Mouse (Mus musculus) midbrain, postnatal 0 days (tissue): Measurements from ENCODE around the gene Pet117. TPM values are rescaled to one million over a fixed set of nuclear protein-coding genes. Genes with fewer than 3 reads are reported as not detected.

Experiments
- ATAC-seq: fragments of 200-750 bp; cut with Nextera tagmentation; 2 replicates; pipeline ENCODE4 v1.8.0; 2017; ENCODE audit warnings: moderate number of reproducible peaks, mild to moderate bottlenecking, moderate TSS enrichment, moderate library complexity; ENCODE audit not compliant: low FRiP score
- DNase-seq: peaks from one replicate; pipeline ENCODE4 v3.0.0-alpha.2; 2015; ENCODE audit warnings: low spot score
- H3K27ac ChIP-seq: fragments of 300-500 bp; sonication (generic); 2 replicates; pipeline ENCODE4 v1.5.1; 2014; ENCODE audit warnings: low read depth, mild to moderate bottlenecking, low read length, mixed read lengths
- H3K27me3 ChIP-seq: fragments of 300-500 bp; sonication (generic); 2 replicates; pipeline ENCODE4 v1.6.1; 2014; ENCODE audit warnings: low read length, control low read depth, mixed read lengths; ENCODE audit not compliant: insufficient read depth
- H3K36me3 ChIP-seq: fragments of 300-500 bp; sonication (generic); 2 replicates; pipeline ENCODE4 v1.6.1; 2014; ENCODE audit warnings: low read length, control low read depth, mixed read lengths; ENCODE audit not compliant: insufficient read depth
- H3K4me1 ChIP-seq: fragments of 300-500 bp; sonication (generic); 2 replicates; pipeline ENCODE4 v1.6.1; 2014; ENCODE audit warnings: mild to moderate bottlenecking, control low read depth, antibody characterized with exemption, low read length, mixed read lengths; ENCODE audit not compliant: insufficient read depth
- H3K4me2 ChIP-seq: fragments of 300-500 bp; sonication (generic); 2 replicates; pipeline ENCODE4 v1.6.1; 2014; ENCODE audit warnings: low read depth, mild to moderate bottlenecking, low read length, mixed read lengths; ENCODE audit not compliant: poor library complexity, severe bottlenecking
- H3K4me3 ChIP-seq: fragments of 300-500 bp; sonication (generic); 2 replicates; pipeline ENCODE4 v1.5.1; 2014; ENCODE audit warnings: low read depth, mild to moderate bottlenecking, low read length, moderate library complexity
- H3K9ac ChIP-seq: fragments of 300-500 bp; sonication (generic); replicated peaks from 2 replicates; pipeline ENCODE4 v1.6.1; 2014; ENCODE audit warnings: mild to moderate bottlenecking, low read length, moderate library complexity, mixed read lengths; ENCODE audit not compliant: poor library complexity, severe bottlenecking
- H3K9me3 ChIP-seq: fragments of 300-500 bp; sonication (generic); 2 replicates; pipeline ENCODE4 v1.6.1; 2016; ENCODE audit warnings: low read length, control low read depth
- CTCF ChIP-seq: IDR thresholded peaks from 2 replicates; pipeline ENCODE4 v1.5.1; 2016; ENCODE audit warnings: antibody characterized with exemption, mild to moderate bottlenecking
- WGBS: fragments of 180-500 bp; shearing (Covaris S2); extraction: QIAGEN DNeasy Blood & Tissue Kit; methylation state at CpG from one replicate; pipeline ENCODE4 v1.1.7; 2014; 5-methylcytosine and 5-hydroxymethylcytosine counted together
- polyA plus RNA-seq: library from polyadenylated mRNA; unstranded; fragments of >200 nt; fragmentation: Nextera tagmentation; extraction: Ambion mirVana; gene quantifications from 2 replicates; pipeline ENCODE4 v1.2.1, GENCODE M21; 2015
- total RNA-seq: library from RNA; depleted of rRNA; stranded (reverse); fragments of >200 nt; gene quantifications from 2 replicates; pipeline ENCODE4 v1.2.3, GENCODE M21; 2014; rRNA removed

Gene Pet117
- total and polyA plus RNA-seq, 2 experiments from 2014 or later, result 3.8 TPM; not detected in 1

GRCm38 (mm10) chr2:144418062-144418461 lies 49.3 kb downstream of the Pet117 start:
- H3K36me3 ChIP-seq, result no peaks in the 10 kb centered on the region
- 0 out of 2 replicates have a peak, but pooled peaks cover 2% of the 10 kb centered on the region for H3K4me1 ChIP-seq
- no peak for DNase-seq
- no peak overlapping the region for H3K9ac ChIP-seq
- 23% methylated on average over 2 of the region's 2 CpGs for WGBS
- no peak overlapping the region for H3K4me3 ChIP-seq
- no peak for ATAC-seq
- H3K27ac ChIP-seq, result no peak overlapping the region
- H3K4me2 ChIP-seq, result no peak overlapping the region
- TF ChIP-seq CTCF, result no peak
- no peaks in the 10 kb centered on the region for H3K27me3 ChIP-seq
- no peaks in the 10 kb centered on the region for H3K9me3 ChIP-seq

DNA sequence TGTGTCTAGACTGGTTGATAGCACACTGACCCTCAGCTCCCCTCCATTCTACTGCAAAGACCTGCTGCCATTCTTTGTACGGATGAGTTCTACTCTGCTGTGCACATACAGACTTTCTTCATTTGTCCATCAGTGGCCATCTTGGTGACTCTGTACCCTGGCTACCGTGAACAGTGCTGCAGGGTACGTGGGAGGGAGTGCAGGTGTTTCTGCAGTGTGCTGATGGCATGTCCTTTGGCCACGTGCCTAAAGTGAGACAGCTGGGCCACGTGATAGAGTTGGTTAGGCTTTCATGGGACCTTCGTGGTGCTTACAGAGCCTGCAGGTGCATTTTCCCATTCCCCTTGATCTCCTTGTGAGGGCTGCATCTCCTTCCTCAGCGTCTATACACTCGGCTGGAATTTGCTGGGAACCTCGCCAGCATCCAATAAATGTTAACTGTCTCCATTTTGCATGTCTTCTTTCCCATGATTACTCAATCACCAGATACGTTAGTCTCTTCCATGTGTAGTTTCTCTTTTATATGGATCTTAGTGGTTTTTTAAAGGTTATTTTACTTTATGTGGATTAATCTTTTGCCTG lies 53.4 kb downstream of the Pet117 start:
- no peak overlapping the region for H3K4me3 ChIP-seq
- no peak overlapping the region for H3K9ac ChIP-seq
- H3K4me1 ChIP-seq, result 0 out of 2 replicates have a peak, but pooled peaks cover 2% of the 10 kb centered on the region
- ATAC-seq (no peak), DNase-seq (no peak)
- no peaks in the 10 kb centered on the region for H3K27me3 ChIP-seq
- H3K27ac ChIP-seq, result no peak overlapping the region
- H3K4me2 ChIP-seq, result no peak overlapping the region
- 75% methylated on average over 10 of the region's 10 CpGs for WGBS
- TF ChIP-seq CTCF, result no peak
- H3K9me3 ChIP-seq, result no peaks in the 10 kb centered on the region
- no peaks in the 10 kb centered on the region for H3K36me3 ChIP-seq

Other genes starting within 250 kb of the Pet117 start
- gene Mgme1, start 98.3 kb upstream of the Pet117 start, total RNA-seq, result 4.3 and 4.4 TPM in 2 replicates
- 5.6 and 6.2 TPM in 2 replicates for gene Mgme1, start 98.3 kb upstream of the Pet117 start, polyA plus RNA-seq
- 62.3 and 69.0 TPM in 2 replicates for gene Snx5, start 98.1 kb upstream of the Pet117 start, total RNA-seq
- gene Snx5, start 98.1 kb upstream of the Pet117 start, polyA plus RNA-seq, result 57.2 and 58.0 TPM in 2 replicates
- gene Ovol2, start 36.9 kb upstream of the Pet117 start, total RNA-seq, result not detected in 2 replicates
- not detected in 2 replicates for gene Ovol2, start 36.9 kb upstream of the Pet117 start, polyA plus RNA-seq
- 24.5 and 37.7 TPM in 2 replicates for gene Kat14, start within 50 bp of the Pet117 start, total RNA-seq
- 17.7 and 19.2 TPM in 2 replicates for gene Kat14, start within 50 bp of the Pet117 start, polyA plus RNA-seq
- gene Dzank1, start 158.4 kb downstream of the Pet117 start, total RNA-seq, result 31.0 and 38.6 TPM in 2 replicates
- gene Dzank1, start 158.4 kb downstream of the Pet117 start, polyA plus RNA-seq, result 21.4 and 22.9 TPM in 2 replicates
- 24.3 and 34.6 TPM in 2 replicates for gene Polr3f, start 158.7 kb downstream of the Pet117 start, total RNA-seq
- 22.0 and 28.1 TPM in 2 replicates for gene Polr3f, start 158.7 kb downstream of the Pet117 start, polyA plus RNA-seq
- gene Rbbp9, start 181.9 kb downstream of the Pet117 start, total RNA-seq, result 17.4 and 18.7 TPM in 2 replicates
- gene Rbbp9, start 181.9 kb downstream of the Pet117 start, polyA plus RNA-seq, result 36.9 and 40.0 TPM in 2 replicates
- gene Sec23b, start 187.2 kb downstream of the Pet117 start, total RNA-seq, result 57.2 and 71.1 TPM in 2 replicates
- gene Sec23b, start 187.2 kb downstream of the Pet117 start, polyA plus RNA-seq, result 59.9 and 60.9 TPM in 2 replicates
- gene Smim26, start 225.1 kb downstream of the Pet117 start, total RNA-seq, result 19.1 and 25.0 TPM in 2 replicates
- 72.2 and 74.1 TPM in 2 replicates for gene Smim26, start 225.1 kb downstream of the Pet117 start, polyA plus RNA-seq
- 88.7 and 105 TPM in 2 replicates for gene Dtd1, start 230.9 kb downstream of the Pet117 start, total RNA-seq
- gene Dtd1, start 230.9 kb downstream of the Pet117 start, polyA plus RNA-seq, result 202 and 217 TPM in 2 replicates